Mouse (Mus musculus) kidney, adult 2 months (tissue): ENCODE results near the gene Lrpprc.

ENCODE experiments used
- CTCF ChIP-seq: fragments of 200-500 bp; conservative IDR thresholded peaks from 2 replicates; pipeline ENCODE4 v1.5.1; 2011; ENCODE audit warnings: low read depth, mild to moderate bottlenecking, control low read depth, low read length, moderate library complexity, mixed read lengths; ENCODE audit not compliant: insufficient read depth, insufficient read length
- POLR2A ChIP-seq: fragments of 200-500 bp; IDR thresholded peaks from one replicate; pipeline ENCODE4 v1.6.1; 2011; ENCODE audit warnings: low read depth, low read length, control low read depth

DNA sequence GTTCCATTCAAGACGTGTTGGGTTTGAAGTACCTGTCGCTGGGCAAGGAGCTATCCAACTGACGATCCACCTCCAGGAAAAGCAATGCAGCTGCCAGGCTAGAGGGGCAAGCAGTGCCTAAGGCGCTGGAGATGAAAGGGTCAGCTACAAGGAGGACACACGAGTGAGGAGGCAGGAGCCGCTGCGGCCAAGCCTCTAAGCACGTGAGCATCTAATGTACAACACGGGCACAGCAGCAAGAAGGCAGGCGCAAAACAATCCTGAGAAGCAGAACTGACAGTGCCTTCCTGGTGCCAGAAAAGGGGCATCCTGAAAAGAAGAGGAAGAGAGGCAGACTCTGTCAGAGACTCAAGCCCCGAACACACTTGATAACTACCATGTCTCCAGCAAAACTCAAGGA is 3.1 kb downstream of the Lrpprc start:
- no peak for TF ChIP-seq CTCF
- no peak for TF ChIP-seq POLR2A
